Mouse (Mus musculus) embryonic stem cell, embryonic (primary cell): ENCODE results near the gene Slc39a7.

ENCODE experiments used
- CTCF ChIA-PET, 4 experiments: fragments of 300-600 bp in 2 of 4; fragments of 350-600 bp in 2 of 4; sonication (Branson Sonifier 250); formaldehyde crosslinking; loops; one replicate each; lab custom pipeline; 2022; ENCODE audit warnings: inconsistent platforms in 2 of 4; lab: Charles Lee
- POLR2A ChIA-PET, 4 experiments: fragments of 300-600 bp in 2 of 4; fragments of 350-600 bp in 2 of 4; sonication (Branson Sonifier 250); formaldehyde crosslinking; loops; one replicate each; lab custom pipeline; 2022; ENCODE audit warnings: antibody characterized with exemption in 4 of 4, inconsistent platforms in 1 of 4; lab: Charles Lee

The Slc39a7 gene

GRCm38 (mm10) chr17:34025756-34026151 lies 5.7 kb downstream of the Slc39a7 start:
- ChIA-PET POLR2A (interaction anchor here in 2 of 4 experiments (0.6 kb wide), 3 partner anchors 72 to 134 kb away, joined by 3 read pairs; no protein-coding TSS in a partner anchor), CTCF (interaction anchor here in 2 of 4 experiments (0.6 to 0.7 kb wide), 3 partner anchors 76 to 325 kb away, joined by 3 to 5 read pairs (median 3); no protein-coding TSS in a partner anchor)

DNA sequence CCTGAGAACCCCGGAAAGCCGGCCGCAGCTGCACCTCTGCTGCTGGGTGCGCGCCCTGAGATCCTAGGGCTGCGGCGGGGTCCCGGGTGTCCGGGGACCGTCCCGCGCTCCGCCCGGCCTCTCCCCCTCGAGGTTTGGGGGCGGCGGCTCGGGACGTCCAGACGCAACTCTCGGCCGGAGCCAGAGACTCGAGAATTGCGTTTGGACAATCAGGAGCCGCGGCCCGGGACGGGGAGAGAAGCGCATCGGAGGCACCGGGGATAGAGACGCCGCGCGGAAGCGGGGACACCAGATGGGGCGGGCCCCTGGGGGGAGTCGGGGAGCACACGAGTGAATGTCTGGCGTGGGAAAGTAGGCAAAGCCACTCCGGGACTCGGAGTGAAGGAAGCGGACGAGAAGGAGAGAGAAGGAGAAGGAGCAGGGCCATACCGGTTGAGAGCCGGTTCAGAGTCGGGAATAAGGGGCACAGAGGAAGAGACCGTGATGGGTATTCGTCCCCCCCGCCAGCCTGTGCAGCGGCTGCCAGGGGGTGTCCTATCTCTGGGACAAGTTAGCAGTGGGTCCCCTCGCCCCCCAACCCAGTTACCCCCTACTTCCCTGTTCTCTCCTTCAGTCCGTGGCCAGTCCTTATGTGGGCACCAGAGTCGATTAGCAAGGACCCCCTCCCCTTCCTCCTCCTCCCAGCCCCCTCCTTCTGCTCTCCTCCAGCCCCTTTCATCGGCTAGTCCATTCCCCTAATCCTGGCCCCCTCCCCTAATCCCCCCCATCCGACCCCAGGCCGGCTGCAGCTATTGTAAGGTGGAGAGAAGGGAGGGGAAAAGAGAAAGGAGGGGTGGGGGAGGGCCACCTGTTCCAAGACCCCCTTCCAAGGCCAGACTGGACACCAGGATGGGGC lies 6.4 kb downstream of the Slc39a7 start:
- CTCF ChIA-PET = interaction anchor here in 2 of 4 experiments (0.6 to 1.9 kb wide), 6 partner anchors 8 to 1142 kb away, joined by 3 to 5 read pairs (median 3); no protein-coding TSS in a partner anchor
- POLR2A ChIA-PET = interaction anchor here in 3 of 4 experiments (0.6 to 5.3 kb wide), 14 partner anchors 8 to 926 kb away, joined by 3 to 39 read pairs (median 3); partner anchors contain the start of genes Rps18 (in 2 of the 3), Vps52 (in 2 of the 3), B3galt4 (in 1 of the 3) and H2-DMa (in 1 of the 3)

GRCm38 (mm10) chr17:34024317-34024821 lies 7.1 kb downstream of the Slc39a7 start, which contains the start of gene Ring1:
Ring1 (minus strand) TSS chr17:34024680.
- POLR2A ChIA-PET = interaction anchor here in 3 of 4 experiments (0.6 to 5.7 kb wide), 24 partner anchors 8 to 927 kb away, joined by 3 to 39 read pairs (median 3); partner anchors contain the start of genes Rps18 (in 3 of the 3), Vps52 (in 3 of the 3), H2-DMa (in 2 of the 3) and H2-K1 (in 2 of the 3)
- CTCF ChIA-PET = interaction anchor here in 3 of 4 experiments (0.8 to 2.5 kb wide), 7 partner anchors 8 to 1142 kb away, joined by 3 to 7 read pairs (median 5); no protein-coding TSS in a partner anchor

- POLR2A ChIA-PET = interaction anchor here in 3 of 4 experiments (0.6 to 5.7 kb wide), 24 partner anchors 9 to 927 kb away, joined by 3 to 39 read pairs (median 3); partner anchors contain the start of genes Rps18 (in 3 of the 3), Vps52 (in 3 of the 3), H2-DMa (in 2 of the 3) and H2-K1 (in 2 of the 3)
- CTCF ChIA-PET = interaction anchor here in 3 of 4 experiments (0.8 to 2.5 kb wide), 7 partner anchors 8 to 82 kb away, joined by 3 to 7 read pairs (median 5); partner anchors contain the start of genes Rxrb (in 1 of the 3) and Slc39a7 (in 1 of the 3)
These were observed 7.8 kb downstream of the Slc39a7 start for GRCm38 (mm10) chr17:34023678-34024077.

DNA sequence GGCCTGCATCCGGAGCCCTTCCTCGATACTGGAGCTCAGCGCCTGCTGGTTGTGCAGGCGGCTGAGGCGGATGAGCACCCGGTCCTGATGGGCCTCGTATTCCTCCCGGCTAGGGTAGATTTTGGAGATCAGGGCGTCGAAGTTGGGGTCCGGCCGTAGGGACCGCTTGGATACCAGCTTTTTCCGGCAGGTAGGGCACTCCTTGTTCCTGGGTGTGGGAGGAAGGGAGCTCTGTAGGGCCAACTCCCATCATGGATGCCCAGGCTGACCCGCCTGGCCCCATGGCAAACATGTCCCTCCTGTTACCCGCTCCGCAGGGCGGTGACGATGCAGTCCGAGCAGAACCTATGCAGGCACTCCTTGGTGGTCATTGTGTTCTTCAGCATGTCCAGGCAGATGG lies 8.5 kb downstream of the Slc39a7 start:
- POLR2A ChIA-PET = interaction anchor here (0.6 to 5.7 kb wide), 24 partner anchors 9 to 927 kb away, joined by 3 to 39 read pairs (median 3); partner anchors contain the start of genes Rps18 (in 3 of the 4), Rxrb (in 3 of the 4), Slc39a7 (in 3 of the 4) and Vps52 (in 3 of the 4)
- CTCF ChIA-PET = interaction anchor here (0.6 to 2.5 kb wide), 9 partner anchors 9 to 110 kb away, joined by 3 to 7 read pairs (median 3); partner anchors contain the start of genes Rxrb (in 1 of the 4) and Slc39a7 (in 1 of the 4)

- ChIA-PET CTCF (interaction anchor here (0.6 to 2.5 kb wide), 10 partner anchors 9 to 109 kb away, joined by 3 to 7 read pairs (median 3); partner anchors contain the start of genes Rxrb (in 1 of the 4) and Slc39a7 (in 1 of the 4)), POLR2A (interaction anchor here (0.6 to 5.7 kb wide), 21 partner anchors 9 to 927 kb away, joined by 3 to 39 read pairs (median 3); partner anchors contain the start of genes Rps18 (in 3 of the 4), Rxrb (in 3 of the 4), Slc39a7 (in 3 of the 4) and Vps52 (in 3 of the 4))
These were observed 9.1 kb downstream of the Slc39a7 start for GRCm38 (mm10) chr17:34022414-34022783.

- CTCF ChIA-PET = interaction anchor here (0.6 to 2.5 kb wide), 14 partner anchors 12 to 1755 kb away, joined by 3 to 7 read pairs (median 3); partner anchors contain the start of gene Prrc2a (in 1 of the 4)
- POLR2A ChIA-PET = interaction anchor here in 3 of 4 experiments (0.6 to 5.7 kb wide), 17 partner anchors 7 to 1257 kb away, joined by 3 to 39 read pairs (median 4); partner anchors contain the start of genes Rxrb (in 3 of the 3), Slc39a7 (in 3 of the 3), Rps18 (in 2 of the 3) and Vps52 (in 2 of the 3)
These were observed 9.7 kb downstream of the Slc39a7 start for GRCm38 (mm10) chr17:34021539-34022413.

- POLR2A ChIA-PET = interaction anchor here in 1 of 4 experiments (0.6 kb wide), 1 partner anchor 51 kb away, joined by 3 read pairs; no protein-coding TSS in a partner anchor
- CTCF ChIA-PET = no interaction called here
These were observed 18.0 kb downstream of the Slc39a7 start for GRCm38 (mm10) chr17:34013436-34013835.

DNA sequence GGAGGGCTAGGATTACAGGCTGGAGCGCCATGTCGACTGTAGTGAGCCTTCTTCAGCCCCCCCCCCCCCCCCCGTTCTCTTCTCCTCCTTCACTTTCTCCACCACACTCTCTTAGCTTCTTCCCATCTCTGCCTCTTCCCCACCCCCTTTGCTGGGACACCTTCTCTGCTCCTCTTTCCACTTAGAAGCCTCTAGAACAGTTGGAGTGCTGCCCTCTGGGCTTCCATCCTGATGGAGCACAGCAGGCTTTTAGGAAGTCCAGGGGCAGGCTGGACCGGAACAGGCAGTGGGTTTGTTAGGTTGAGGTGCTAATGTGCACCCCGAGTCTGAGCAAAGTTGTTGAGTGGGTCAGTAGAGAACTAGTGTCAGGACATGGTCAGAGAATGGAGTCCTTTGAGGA lies 21.3 kb downstream of the Slc39a7 start:
- CTCF ChIA-PET = interaction anchor here in 3 of 4 experiments (0.6 to 1.2 kb wide), 4 partner anchors 11 to 425 kb away, joined by 3 to 4 read pairs (median 4); no protein-coding TSS in a partner anchor
- POLR2A ChIA-PET = interaction anchor here in 3 of 4 experiments (0.6 to 2.0 kb wide), 5 partner anchors 19 to 224 kb away, joined by 3 to 5 read pairs (median 4); partner anchors contain the start of genes Rps18 (in 2 of the 3) and Vps52 (in 2 of the 3)

- ChIA-PET CTCF (interaction anchor here in 2 of 4 experiments (0.6 to 1.2 kb wide), 3 partner anchors 168 to 1287 kb away, joined by 3 to 21 read pairs (median 3); no protein-coding TSS in a partner anchor), POLR2A (interaction anchor here in 1 of 4 experiments (0.8 kb wide), 1 partner anchor 15 kb away, joined by 3 read pairs; no protein-coding TSS in a partner anchor)
These were observed 24.9 kb downstream of the Slc39a7 start for GRCm38 (mm10) chr17:34006570-34006969.

- ChIA-PET CTCF (interaction anchor here (0.6 to 2.5 kb wide), 35 partner anchors 9 to 1462 kb away, joined by 3 to 21 read pairs (median 4); partner anchors contain the start of genes Rps18 (in 3 of the 4), Vps52 (in 2 of the 4) and B3galt4 (in 1 of the 4)), POLR2A (interaction anchor here (0.6 to 2.4 kb wide), 13 partner anchors 11 to 1292 kb away, joined by 3 to 6 read pairs (median 3); partner anchors contain the start of genes Rps18 (in 2 of the 4), Vps52 (in 2 of the 4), Tapbp (in 1 of the 4) and Zbtb22 (in 1 of the 4))
These were observed 28.1 kb downstream of the Slc39a7 start for GRCm38 (mm10) chr17:34003426-34003825.

- ChIA-PET POLR2A (interaction anchor here in 3 of 4 experiments (0.6 to 1.6 kb wide), 18 partner anchors 11 to 240 kb away, joined by 3 to 11 read pairs (median 4); partner anchors contain the start of genes Ring1 (in 2 of the 3), B3galt4 (in 1 of the 3), Col11a2 (in 1 of the 3) and Daxx (in 1 of the 3)), CTCF (interaction anchor here in 2 of 4 experiments (1.0 kb wide), 2 partner anchors 9 to 1295 kb away, joined by 3 read pairs; no protein-coding TSS in a partner anchor)
These were observed 30.7 kb downstream of the Slc39a7 start for GRCm38 (mm10) chr17:34000796-34001195.

DNA sequence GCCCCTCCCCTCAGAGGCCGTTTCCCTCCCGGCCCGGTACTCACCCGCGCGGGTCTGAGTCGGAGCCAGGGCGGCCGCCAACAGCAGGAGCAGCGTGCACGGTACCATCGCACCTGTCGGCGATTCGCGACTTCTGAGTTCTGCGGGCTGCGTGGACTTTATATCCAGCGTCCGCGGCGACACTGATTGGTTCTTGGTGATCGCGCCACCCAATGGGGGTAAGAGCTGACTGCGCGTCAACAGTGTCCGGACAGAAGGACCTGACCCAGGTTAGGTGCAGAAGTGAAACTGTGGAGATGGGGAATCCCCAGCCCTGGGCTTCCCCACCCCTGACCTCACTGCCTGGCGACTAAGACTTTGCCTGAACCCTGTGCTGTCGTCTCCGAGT lies 31.3 kb downstream of the Slc39a7 start, which contains the start of gene H2-K1:
Gene H2-K1, minus strand, starts transcription at position 198 of the 388 bp plus-strand sequence.
- POLR2A ChIA-PET = interaction anchor here (0.6 to 1.6 kb wide), 20 partner anchors 11 to 240 kb away, joined by 3 to 11 read pairs (median 4); partner anchors contain the start of genes Ring1 (in 2 of the 4), B3galt4 (in 1 of the 4), Col11a2 (in 1 of the 4) and Daxx (in 1 of the 4)
- CTCF ChIA-PET = interaction anchor here in 2 of 4 experiments (1.0 kb wide), 2 partner anchors 8 to 1296 kb away, joined by 3 read pairs; no protein-coding TSS in a partner anchor

DNA sequence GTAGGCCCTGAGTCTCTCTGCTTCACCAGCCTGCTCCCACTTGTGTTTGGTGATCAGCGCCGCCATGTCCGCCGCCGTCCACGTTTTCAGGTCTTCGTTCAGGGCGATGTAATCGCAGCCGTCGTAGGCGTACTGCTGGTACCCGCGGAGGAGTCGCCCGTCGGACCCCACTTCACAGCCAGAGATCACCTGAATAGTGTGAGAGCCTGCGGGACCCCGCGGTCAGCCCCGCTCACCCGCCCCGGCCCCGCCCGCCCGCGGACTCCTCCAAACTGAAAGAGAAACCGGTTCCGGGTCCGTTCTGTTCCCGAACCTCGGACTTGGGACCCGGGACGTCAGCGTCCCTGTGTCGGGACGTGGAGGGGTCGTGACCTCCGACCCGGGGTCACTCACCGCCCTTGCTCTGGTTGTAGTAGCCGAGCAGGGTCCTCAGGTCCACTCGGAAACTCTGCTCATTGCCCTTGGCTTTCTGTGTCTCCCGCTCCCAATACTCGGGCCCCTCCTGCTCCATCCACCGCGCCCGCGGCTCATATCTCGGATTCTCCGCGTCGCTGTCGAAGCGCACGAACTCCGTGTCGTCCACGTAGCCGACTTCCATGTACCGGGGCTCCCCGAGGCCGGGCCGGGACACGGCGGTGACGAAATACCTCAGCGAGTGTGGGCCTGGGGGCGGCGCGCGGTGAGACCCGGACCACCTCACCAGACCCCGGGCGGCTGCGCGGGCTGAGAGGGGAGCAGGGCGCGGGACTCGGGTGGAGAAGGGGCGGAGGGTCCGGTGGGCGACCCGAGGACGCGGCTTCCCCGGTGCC lies 31.9 kb downstream of the Slc39a7 start:
- ChIA-PET POLR2A (interaction anchor here (0.6 to 1.6 kb wide), 11 partner anchors 12 to 239 kb away, joined by 3 to 11 read pairs (median 5); partner anchors contain the start of genes B3galt4 (in 1 of the 4), Daxx (in 1 of the 4), H2-Ke6 (in 1 of the 4) and Rab11b (in 1 of the 4)), CTCF (interaction anchor here in 2 of 4 experiments (1.0 kb wide), 2 partner anchors 7 to 1296 kb away, joined by 3 read pairs; no protein-coding TSS in a partner anchor)
